Mouse (Mus musculus): ENCODE data around the gene Gzmg.
"Not testable (repeated sequence)": the region's sequence is repeated elsewhere in the genome, so short reads cannot be mapped to it uniquely, and the experiment has no call there.

DNA sequence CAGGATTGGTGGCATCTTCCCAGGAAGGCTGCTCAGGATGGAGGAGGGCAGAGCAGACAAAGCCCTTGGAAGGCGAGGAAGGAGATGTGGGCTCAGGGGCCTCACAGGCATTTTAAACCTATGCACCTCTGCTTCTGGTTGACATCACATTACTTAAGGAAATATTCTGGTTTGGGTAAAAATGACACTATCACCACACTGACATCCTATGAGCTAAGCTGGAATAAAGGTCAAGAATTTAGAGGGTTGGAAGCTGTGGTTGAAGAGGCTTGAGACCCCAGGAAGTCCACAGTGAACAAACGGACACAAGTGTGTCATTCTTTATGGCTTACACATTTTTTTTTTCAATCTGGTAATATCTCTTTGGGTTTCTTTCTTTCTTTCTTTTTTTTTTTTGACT, 26.9 kb downstream of the Gzmg start, which contains the start of gene Gzmd:
- TF ChIP-seq CTCF (IDR thresholded peaks at IDR 0.05; ENCODE audit: extremely low read depth, insufficient read length, insufficient replicate concordance, low read depth, low read length); POLR2A (IDR thresholded peaks at IDR 0.05; ENCODE audit: low read depth, low read length): not testable (repeated sequence)
